Mouse (Mus musculus) cerebellum, adult 11 months (tissue): ENCODE measurements at regions not wholly inside any gene's neighbourhood (a gene's known extent, or its start where the extent isn't known, plus 50 kb on each side); places are given as distances from the start of the nearest gene placed in this dataset.

Source experiments
- DNase-seq: peaks from one replicate; pipeline ENCODE4 v3.0.0; 2022

DNA sequence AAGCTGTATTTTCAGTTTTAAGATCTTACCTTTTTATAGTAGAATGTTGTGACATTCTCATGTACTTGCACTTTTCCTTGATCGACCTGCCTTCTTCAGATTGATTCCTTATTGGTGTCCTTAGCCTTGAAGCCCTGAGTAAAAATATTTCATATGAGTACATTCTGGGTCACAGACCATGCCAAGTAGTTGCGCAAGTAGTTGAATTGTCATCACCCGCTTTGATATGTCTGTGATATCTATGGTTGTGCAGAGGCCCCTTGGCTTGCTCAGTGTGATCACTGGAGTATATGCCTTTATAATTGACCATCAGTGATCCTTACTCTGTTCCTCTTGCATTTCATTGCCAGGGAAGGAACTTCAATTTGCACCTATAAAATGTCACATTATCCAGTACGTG lies 131.1 kb upstream of the Reg3g start:
- no peak for DNase-seq

DNA sequence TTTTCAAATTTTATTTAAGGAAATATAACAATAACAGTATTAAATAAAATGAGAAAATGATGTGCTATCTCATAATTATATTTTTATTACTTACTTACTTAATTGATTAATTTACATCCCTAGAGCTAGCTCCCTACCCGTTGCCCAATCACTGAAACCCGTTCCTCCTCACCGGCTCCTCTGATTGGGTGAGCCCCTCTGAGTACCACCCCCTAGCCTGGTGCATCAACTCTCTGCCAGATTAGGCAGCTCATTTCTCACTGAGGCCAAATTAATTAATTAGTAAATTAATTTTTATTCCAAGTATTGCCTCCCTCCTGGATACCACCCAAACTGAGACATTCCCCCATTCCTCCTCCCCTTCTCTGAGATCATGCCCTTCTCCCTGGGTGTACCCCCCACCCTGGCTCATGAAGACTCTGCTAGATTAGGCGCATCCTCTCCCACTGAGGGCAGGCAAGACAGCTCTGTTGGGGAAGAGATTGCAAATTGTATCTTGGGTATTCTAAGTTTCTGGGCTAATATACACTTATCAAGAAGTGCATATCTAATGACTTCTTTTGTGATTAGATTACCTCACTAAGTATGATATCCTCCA lies 101.4 kb upstream of the Reg3g start:
- no peak for DNase-seq

DNA sequence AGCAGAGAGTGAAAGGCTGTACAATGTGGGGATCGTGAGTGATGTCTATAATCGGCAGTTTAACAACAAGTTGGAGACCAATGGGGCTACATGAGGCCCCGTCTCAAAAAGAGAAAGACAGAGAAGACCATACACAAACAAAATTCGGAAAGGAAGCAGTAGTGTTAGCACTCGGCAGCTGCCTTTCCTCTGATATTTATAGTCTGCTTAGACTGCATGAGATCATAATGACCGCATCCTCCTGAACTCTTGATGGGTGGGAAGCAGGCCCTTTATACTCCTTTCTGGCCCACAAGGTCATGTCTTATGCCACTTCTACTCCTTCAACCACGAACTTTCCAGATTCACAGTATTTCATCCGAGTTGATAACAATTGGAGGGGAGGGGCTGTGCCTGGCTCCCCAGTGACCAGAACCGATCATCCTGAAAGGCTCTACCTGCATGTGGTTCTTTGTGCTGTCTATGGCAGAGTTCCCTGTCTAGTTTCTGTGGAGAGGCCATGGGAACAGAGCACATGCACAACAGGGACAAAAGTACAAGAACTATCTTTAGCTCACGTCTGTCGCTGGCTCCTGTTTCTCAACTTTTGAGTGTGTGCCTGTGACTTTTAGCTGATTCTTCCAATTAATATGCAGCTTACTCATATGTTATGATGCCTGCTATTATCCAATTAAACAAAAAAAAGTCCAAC lies 84.5 kb upstream of the Reg3g start:
- no peak for DNase-seq

DNA sequence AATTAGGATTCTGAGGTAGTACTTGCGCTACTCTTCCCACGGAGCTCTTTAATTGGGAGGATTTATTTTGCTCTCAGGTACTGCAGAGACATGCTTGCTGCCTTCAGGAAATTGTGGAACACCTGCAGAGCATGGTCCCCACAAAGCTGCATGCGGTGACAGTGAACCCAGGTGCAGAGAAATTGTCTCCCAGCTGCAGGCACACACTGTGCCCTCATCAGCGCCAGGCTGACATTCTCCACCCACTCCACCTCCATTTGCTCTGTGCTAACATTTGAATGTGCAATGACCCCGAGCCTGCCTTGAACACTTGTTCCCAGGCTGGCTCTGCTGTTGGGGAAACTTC lies 83.7 kb upstream of the Reg3g start:
- DNase-seq: no peak

DNA sequence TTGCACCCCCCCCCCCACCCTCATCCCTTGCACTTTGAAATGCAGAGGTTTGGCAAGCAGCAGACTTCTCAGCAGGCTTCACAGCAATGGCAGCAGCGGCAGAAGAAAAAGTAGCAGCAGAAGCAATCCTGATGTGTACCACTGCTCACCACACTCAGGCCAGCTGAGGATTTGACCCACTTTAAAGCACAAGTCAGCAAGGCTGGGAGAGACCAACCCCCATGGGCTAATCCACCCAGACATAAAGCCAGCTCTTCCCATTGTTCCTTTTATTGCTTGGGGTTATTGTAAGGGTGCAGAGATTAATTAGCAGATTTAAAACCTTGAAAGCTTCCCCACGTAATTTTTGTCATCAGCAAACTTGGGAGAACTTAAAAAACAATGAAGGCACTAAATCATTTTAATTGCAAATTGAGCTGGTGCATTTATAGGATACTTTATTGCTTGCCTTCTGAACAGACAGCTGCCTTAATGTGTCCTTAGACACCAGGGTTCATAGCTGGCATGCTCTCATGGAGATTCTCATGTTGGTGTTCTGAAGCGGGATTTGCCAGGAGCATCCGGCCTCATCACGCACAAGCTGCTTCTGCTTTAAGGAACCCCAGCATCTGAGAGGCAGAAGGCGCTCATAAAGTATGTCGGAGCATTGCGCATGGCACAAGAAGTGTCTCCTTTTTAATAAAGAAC lies 83.1 kb upstream of the Reg3g start:
- DNase-seq: no peak

DNA sequence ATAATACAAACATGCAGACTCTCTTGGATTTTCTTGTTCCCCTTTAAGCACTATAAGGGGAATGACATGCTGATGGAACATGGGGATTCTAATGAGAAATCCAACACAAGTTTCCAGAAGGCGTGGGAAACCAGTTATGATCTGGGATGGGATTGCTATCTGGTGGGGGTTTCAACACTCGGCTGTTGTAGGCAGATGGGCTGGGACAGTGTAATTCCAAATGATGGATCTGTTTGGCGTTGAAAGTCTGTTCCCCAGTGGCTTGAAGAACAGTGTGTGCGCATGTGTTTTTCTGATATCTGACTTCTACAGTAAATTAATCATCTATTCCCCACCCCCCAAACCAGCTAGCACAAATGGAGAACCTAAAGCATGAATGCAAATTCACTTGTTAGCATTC lies 79.8 kb upstream of the Reg3g start:
- no peak for DNase-seq

DNA sequence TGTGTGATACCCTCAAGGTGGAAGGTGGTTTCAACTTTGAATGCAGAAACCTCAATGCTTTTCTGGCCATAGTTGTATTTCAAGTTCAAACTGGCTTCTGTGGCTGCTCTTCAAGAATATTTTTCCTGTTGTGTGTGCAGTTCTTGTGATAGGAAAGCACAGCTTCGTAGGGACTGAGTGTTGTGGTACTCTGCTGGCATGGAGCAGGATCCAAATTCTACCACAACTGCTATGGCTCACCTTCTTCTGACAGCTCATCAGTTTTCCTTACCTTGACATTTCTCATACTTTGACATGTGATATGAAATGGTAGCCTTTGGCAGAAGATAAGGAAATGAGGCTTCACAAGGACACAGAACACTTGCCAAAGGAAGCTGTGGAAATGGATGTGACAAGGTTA lies 79.0 kb upstream of the Reg3g start:
- DNase-seq: no peak

DNA sequence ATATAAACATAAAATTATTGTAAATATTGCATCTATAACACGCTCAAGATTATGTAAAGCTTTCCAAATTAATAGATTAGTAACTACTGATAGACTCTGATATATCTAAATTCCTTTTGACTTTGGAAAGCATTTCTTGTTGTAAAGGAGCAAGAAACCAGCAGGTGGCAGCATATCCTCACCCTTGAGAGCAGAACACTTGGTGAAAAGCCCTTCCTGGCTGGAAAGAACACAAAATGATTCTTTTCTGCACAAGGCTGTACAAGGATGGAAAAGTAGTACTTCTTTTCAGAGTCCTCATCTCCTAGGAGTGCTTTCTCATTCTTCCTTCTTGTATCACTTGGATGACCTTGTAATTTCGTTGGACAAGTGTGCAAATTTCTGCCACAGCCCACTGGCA lies 75.6 kb upstream of the Reg3g start:
- DNase-seq: peak; percentile 14

DNA sequence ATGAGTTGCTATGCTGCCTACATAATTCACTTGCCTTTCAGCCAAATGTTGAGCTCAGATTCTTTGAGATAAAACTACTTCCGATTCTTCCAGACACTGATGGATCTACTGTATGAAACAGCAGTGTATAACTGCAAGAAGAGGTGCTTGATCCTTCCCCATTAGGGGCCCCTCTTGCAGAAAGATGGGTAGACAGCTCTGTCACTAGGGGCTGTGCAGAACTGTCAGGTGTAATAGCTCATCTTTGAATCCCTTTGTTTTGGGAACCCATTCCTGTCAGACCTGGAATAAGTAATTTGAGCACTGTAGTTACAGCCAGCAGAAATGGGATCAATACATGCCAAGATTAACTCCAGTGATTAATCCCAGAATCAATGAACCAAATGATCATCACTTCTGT lies 68.8 kb upstream of the Reg3g start:
- no peak for DNase-seq

DNA sequence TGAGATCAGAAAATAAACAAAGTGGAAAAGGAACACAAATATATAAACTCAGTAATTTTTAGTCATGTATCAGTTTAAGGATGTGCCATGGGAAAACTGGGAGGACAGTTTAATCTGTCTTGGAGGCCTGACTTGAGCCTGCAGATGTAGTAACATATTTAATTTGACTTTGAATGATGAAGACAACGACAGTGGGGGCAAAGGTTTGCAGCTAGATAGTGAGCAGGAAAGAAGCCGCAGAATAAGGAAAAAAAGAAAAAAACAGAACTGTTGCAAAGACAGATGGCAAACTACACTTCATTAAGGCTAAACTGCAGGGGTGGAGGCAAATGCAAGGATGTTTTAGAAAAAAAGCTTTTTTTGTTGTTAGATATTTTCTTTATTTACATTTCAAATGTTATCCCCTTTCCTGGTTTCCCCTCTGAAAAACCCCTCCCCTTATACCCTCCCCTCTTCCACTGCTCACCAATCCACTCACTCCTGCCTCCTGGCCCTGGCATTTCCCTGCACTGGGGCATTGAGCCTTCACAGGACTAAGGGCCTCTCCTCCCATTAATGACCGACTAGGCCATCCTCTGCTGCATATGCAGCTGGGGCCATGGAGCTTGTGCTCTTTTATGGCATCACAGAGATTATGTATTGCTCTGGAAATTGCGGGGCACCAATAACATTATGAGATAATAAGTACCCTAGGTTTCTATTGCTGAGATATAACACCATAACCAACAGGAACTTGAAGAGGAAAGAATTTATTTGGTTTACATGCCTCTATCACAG lies 58.5 kb upstream of the Reg3g start:
- no peak for DNase-seq
